Mouse (Mus musculus) small intestine, adult 2 months (tissue): ENCODE data around the gene Casp3. TPM values are rescaled to one million over a fixed set of nuclear protein-coding genes. Genes with fewer than 3 reads are reported as not detected.

Source experiments
- H3K27ac ChIP-seq: fragments of 200-500 bp; 2 replicates; pipeline ENCODE4 v1.5.1; 2012; ENCODE audit warnings: low read depth, low read length, control low read depth, inconsistent platforms; ENCODE audit not compliant: insufficient read depth
- H3K27me3 ChIP-seq: fragments of 200-500 bp; 2 replicates; pipeline ENCODE4 v1.6.1; 2012; ENCODE audit warnings: mild to moderate bottlenecking, moderate library complexity, low read length, inconsistent platforms; ENCODE audit not compliant: control insufficient read depth, insufficient read depth
- H3K36me3 ChIP-seq: fragments of 200-500 bp; 2 replicates; pipeline ENCODE4 v1.6.1; 2012; ENCODE audit warnings: mild to moderate bottlenecking, low read length, control low read depth, inconsistent platforms; ENCODE audit not compliant: control insufficient read depth, insufficient read depth
- H3K4me1 ChIP-seq: fragments of 200-500 bp; 2 replicates; pipeline ENCODE4 v1.6.1; 2012; ENCODE audit warnings: low read length, inconsistent platforms, mixed read lengths; ENCODE audit not compliant: control insufficient read depth, insufficient read depth, insufficient read length
- H3K4me3 ChIP-seq: fragments of 200-500 bp; 2 replicates; pipeline ENCODE4 v1.5.1; 2012; ENCODE audit warnings: low read depth, mild to moderate bottlenecking, control low read depth, inconsistent platforms, low read length, moderate library complexity
- CTCF ChIP-seq: fragments of 200-500 bp; IDR thresholded peaks from 2 replicates; pipeline ENCODE4 v1.5.1; 2012; ENCODE audit warnings: low read depth, mild to moderate bottlenecking, control low read depth, inconsistent platforms, low read length, moderate library complexity, mixed read lengths; ENCODE audit not compliant: insufficient replicate concordance, insufficient read length; ENCODE audit errors: extremely low read depth
- POLR2A ChIP-seq: fragments of 200-500 bp; IDR thresholded peaks from 2 replicates; pipeline ENCODE4 v1.6.1; 2012; ENCODE audit warnings: low read depth, mild to moderate bottlenecking, control low read depth, inconsistent platforms, low read length, moderate library complexity
- whole genome bisulfite sequencing: fragments of 180-500 bp; shearing (Covaris S2); methylation state at CpG from one replicate; pipeline ENCODE4 v1.1.7; 2018; 5-methylcytosine and 5-hydroxymethylcytosine counted together
- polyA plus RNA-seq: library from polyadenylated mRNA; depleted of rRNA; stranded (reverse); fragments of >200 nt; gene quantifications from 2 replicates; pipeline ENCODE4 v1.2.3, GENCODE M21; 2012

Casp3 gene
- polyA plus RNA-seq, 1 experiment: 5.3 TPM

- Histone ChIP-seq H3K27me3 (no peaks in the 10 kb centered on the region), H3K36me3 (peaks cover 37% of the 10 kb centered on the region), H3K27ac (0 out of 2 replicates have a peak overlapping the region, but pooled peaks have one; percentile 39), H3K4me3 (no peak overlapping the region), H3K4me1 (no peaks in the 10 kb centered on the region)
- WGBS: 46% methylated on average over 6 of the region's 6 CpGs
- TF ChIP-seq POLR2A: no peak
- TF ChIP-seq CTCF: no peak
Measured at GRCm38 (mm10) chr8:46639010-46639571, 22.0 kb downstream of the Casp3 start.

GRCm38 (mm10) chr8:46639852-46640251 is 22.8 kb downstream of the Casp3 start:
- 78% methylated on average over 5 of the region's 5 CpGs for WGBS

GRCm38 (mm10) chr8:46641272-46641671 is 24.2 kb downstream of the Casp3 start:
- H3K4me1 ChIP-seq: no peaks in the 10 kb centered on the region
- TF ChIP-seq CTCF: no peak
- TF ChIP-seq POLR2A: no peak
- 81% methylated on average over 5 of the region's 5 CpGs for WGBS
- H3K27ac ChIP-seq: no peak overlapping the region
- H3K4me3 ChIP-seq: no peak overlapping the region
- H3K36me3 ChIP-seq: peaks cover 22% of the 10 kb centered on the region
- H3K27me3 ChIP-seq: no peaks in the 10 kb centered on the region

More at GRCm38 (mm10) chr8:46639852-46640251, 22.8 kb downstream of the Casp3 start:
- TF ChIP-seq POLR2A (no peak), CTCF (no peak)
- H3K27me3 ChIP-seq: no peaks in the 10 kb centered on the region
- H3K36me3 ChIP-seq: peaks cover 33% of the 10 kb centered on the region
- H3K4me3 ChIP-seq: no peak overlapping the region
- no peaks in the 10 kb centered on the region for H3K4me1 ChIP-seq
- no peak overlapping the region for H3K27ac ChIP-seq

GRCm38 (mm10) chr8:46648421-46648820 is 31.3 kb downstream of the Casp3 start:
- 50% methylated on average over 4 of the region's 4 CpGs for WGBS
- peaks cover 5% of the 10 kb centered on the region; the same call in 1 of the 2 replicates for H3K4me1 ChIP-seq
- H3K27ac ChIP-seq: no peak overlapping the region
- H3K36me3 ChIP-seq: no peaks in the 10 kb centered on the region
- TF ChIP-seq POLR2A (no peak), CTCF (no peak)
- no peaks in the 10 kb centered on the region for H3K27me3 ChIP-seq
- H3K4me3 ChIP-seq: no peak overlapping the region

GRCm38 (mm10) chr8:46651872-46652271 is 34.8 kb downstream of the Casp3 start:
- no peak overlapping the region for H3K4me3 ChIP-seq

GRCm38 (mm10) chr8:46655919-46656318 is 38.8 kb downstream of the Casp3 start:
- TF ChIP-seq CTCF (no peak), POLR2A (no peak)
- no peak overlapping the region for H3K4me3 ChIP-seq
- no peaks in the 10 kb centered on the region for H3K36me3 ChIP-seq
- peaks cover 5% of the 10 kb centered on the region; the same call in 1 of the 2 replicates for H3K4me1 ChIP-seq
- H3K27ac ChIP-seq: no peak overlapping the region
- 47% methylated on average over 2 of the region's 2 CpGs for WGBS
- H3K27me3 ChIP-seq: no peaks in the 10 kb centered on the region

More at GRCm38 (mm10) chr8:46651872-46652271, 34.8 kb downstream of the Casp3 start:
- Histone ChIP-seq H3K27ac (no peak overlapping the region), H3K36me3 (no peaks in the 10 kb centered on the region), H3K27me3 (no peaks in the 10 kb centered on the region), H3K4me1 (peaks cover 5% of the 10 kb centered on the region; the same call in 1 of the 2 replicates)
- 37% methylated on average over 9 of the region's 9 CpGs for WGBS
- TF ChIP-seq POLR2A: no peak
- no peak for TF ChIP-seq CTCF

GRCm38 (mm10) chr8:46671496-46671895 is 54.4 kb downstream of the Casp3 start:
- TF ChIP-seq POLR2A: no peak
- TF ChIP-seq CTCF: peak; percentile 88; the same call in 1 of the 2 replicates
- H3K4me1 ChIP-seq: peaks cover 4% of the 10 kb centered on the region; the same call in 1 of the 2 replicates
- no peaks in the 10 kb centered on the region for H3K36me3 ChIP-seq
- WGBS: 0% methylated on average over 2 of the region's 2 CpGs
- H3K27ac ChIP-seq: no peak overlapping the region
- no peaks in the 10 kb centered on the region for H3K27me3 ChIP-seq
- no peak overlapping the region for H3K4me3 ChIP-seq
